Mouse (Mus musculus): ENCODE results near the gene Tmprss4.

Tmprss4 gene

DNA sequence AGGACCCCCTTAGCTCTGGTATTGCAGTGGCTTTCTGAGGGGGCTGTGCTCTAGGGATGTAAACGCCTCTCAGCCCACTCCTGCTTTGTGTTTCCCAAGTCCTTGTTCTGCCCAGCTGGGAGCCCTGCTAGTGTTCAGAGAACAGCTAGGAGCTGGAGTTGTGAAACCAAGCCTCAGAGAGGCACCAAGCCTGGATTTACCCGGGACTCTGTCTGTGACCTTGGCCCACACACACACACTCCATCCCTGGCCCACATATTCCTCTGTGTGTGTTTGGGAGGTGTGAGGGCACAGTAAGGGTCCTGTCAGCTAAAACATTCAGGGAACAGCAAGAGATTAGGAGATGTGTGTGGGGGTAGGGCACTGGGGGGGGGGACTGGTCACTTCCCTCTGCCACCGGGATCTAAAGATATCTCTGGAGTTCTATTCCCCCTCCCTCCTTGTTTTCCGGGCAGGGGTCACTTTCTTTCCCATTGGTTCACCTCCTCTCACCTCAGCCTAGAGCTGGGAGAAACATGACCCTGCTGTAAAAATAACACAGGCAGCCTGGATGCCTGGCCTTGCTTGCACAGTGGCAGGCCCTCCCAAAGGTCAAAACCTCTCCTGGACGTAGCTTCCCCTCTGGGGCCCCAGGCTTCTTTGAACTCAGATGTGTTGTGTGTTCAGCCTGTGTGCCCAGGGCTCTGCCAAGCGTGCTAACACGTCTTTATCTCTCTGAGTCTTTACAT is 67.3 kb downstream of the Tmprss4 start:
- DNase-seq (ENCODE audit: low read depth, low spot score), result no peak

DNA sequence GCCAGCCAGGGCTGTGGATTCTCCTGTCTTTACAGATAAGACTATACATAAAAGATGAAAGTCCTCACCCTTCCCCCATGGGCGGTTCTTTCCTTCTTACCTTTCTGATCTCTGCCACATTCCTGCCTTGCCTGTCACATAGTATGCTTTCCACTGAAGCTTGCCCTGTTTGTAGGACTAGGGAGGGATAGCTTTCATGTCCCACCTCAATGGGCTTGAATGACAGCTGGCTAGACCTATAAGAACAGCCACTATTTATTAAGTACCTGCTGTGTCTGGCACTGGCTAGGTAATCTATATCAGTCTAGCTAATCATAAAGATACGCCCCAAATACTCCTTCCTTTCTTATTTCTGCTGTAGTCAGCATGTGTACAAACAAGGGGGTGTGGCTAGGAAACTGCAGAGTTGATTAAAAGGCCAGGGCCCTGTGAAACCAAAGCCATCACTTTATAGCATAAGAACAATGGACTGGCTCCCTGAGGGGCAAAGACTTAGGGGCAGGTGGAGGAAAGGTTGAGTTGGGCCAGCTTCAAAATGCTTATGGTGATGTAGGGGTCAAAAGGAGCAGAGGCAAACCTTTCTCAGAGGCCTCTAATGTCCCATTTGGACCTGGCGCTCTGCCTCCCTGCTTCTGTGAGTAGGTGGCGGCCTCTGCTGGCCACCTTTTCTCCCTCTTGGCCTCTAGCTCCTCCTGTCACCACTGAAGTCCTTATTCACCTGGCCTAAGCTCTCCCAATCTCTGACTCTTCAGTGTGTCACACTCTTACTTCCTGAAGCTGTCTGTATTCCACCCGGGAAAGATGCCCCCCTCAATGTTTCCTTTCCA is 70.2 kb downstream of the Tmprss4 start:
- peak; percentile 42 for DNase-seq (ENCODE audit: low read depth, low spot score)

DNA sequence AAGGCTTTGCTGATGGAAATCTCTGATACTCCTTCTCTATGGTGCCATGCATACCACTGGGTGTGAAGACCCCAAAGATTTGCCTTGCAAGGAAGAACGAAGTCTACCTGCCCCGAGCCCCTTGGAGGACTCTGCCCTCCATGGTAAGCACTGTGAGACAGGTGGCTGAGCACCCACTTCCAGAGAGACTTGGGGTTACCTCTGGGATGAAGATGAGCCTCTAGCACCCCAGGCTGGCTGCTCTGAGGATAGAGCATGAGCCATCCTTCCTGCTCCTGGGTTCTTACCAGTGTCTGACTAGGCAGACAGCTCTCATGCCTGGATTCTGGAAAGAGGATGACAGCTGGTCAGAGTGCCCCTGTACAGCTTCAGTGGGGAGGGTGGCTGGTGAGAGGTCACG is 73.8 kb downstream of the Tmprss4 start:
- no peak for DNase-seq (ENCODE audit: low read depth, low spot score)

DNA sequence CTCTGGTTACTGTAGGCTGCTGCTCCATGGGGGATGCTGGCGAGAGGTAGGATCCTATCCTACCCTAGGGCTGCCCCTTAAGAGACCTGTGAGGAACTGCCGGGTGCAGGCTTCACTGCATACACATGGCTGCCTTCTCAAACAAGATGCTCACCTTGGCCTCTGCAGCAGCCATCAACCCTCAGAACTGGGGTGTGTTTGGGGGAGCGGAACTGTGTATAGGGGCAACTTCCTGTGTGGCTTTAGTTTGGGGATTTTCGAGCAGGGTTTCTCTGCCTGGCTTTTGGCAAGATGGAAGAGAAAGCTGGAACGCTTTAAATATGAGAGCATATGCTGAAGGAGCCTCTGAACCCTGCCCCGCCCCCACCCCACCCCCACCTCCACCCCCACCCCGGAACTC is 77.0 kb downstream of the Tmprss4 start:
- no peak for DNase-seq (ENCODE audit: low read depth, low spot score)

DNA sequence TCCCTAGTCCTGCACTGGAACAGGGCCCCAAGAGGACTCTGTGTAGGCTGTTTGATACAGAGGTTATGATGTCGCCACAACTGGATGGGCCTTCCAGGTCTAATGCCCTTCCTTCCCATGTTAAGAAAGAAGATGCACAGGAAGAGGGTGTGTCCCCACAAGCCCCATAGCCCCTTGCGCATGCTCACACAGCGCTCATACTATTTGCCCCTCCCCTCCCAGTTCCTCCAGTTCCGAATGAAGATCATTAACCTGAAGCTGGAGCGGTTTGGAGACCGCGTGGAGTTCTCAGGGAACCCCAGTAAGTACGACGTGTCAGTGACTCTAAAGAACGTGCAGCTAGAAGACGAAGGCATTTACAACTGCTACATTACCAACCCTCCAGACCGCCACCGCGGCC is 78.7 kb downstream of the Tmprss4 start:
- no peak for DNase-seq (ENCODE audit: low read depth, low spot score)

All from 3T3-L1 (cell line).